Mouse (Mus musculus): ENCODE measurements around the gene Col5a2. TPM values are rescaled to one million over a fixed set of nuclear protein-coding genes. Genes with fewer than 3 reads are reported as not detected.
"Not testable (repeated sequence)": the region's sequence is repeated elsewhere in the genome, so short reads cannot be mapped to it uniquely, and the experiment has no call there.

Col5a2 gene
- polyA plus RNA-seq, 1 experiment from 2014 or later: 14.6 TPM

DNA sequence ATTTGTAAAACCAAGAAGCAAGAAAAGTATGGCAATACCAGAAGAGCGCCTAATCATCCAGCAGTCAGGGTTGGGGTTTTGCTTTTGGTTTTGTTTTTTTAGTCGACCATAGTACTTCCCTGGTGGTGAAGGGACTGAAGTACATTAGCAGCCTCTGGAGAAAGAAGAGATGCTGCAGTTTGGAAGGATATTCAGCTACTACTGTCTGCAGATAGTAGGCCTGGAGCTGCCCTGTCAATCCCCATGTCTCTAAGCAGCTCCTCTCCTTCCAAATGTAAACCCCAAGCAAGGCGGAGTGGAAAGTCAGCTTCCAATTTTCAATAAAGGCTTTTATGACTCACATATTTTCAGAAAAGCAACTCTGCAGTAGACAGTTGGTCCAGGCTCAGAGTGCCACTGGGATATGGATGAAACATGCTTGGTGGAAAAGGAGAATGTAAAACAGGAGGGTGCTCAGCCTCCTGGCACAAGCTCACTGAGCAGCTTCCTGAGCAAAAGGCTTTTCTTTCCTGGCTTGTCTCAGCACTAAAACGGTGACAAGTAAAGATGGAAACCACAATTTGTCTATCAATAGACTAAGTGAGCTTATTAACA lies 10.9 kb downstream of the Col5a2 start:
- H3K9me3 ChIP-seq (replicated peaks): no peaks in the 10 kb centered on the region
- H3K27ac ChIP-seq: no peak overlapping the region
- no peak overlapping the region for H3K4me3 ChIP-seq
- no peak for ATAC-seq
- H3K4me2 ChIP-seq: no peak overlapping the region
- no peaks in the 10 kb centered on the region for H3K4me1 ChIP-seq
- 64% methylated on average over 4 of the region's 4 CpGs for WGBS (ENCODE audit: insufficient replicate concordance)
- no peaks in the 10 kb centered on the region for H3K36me3 ChIP-seq
- H3K9ac ChIP-seq: no peak overlapping the region
- no peaks in the 10 kb centered on the region for H3K27me3 ChIP-seq (replicated peaks)

DNA sequence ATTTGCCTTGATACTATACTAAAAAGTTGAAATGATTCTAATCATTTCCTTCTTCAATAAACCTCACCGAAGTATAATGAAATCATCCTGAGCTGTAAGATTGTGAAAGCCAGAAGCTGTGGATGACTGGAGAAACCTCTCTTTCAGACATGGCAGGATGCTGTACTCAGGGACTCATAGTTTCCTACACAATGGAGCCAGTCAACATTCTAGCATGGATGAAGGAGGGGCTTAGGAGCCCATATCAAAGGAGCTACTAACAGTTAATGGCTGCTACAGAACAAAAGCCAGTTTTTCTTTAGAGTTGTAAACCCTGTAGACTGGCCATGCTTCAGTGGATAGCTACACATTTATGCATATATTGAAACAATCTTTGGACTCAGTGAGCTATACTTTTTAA lies 12.6 kb downstream of the Col5a2 start:
- no peak for ATAC-seq
- Histone ChIP-seq H3K36me3 (no peaks in the 10 kb centered on the region), H3K27me3 (replicated peaks) (no peaks in the 10 kb centered on the region), H3K4me3 (no peak overlapping the region), H3K27ac (no peak overlapping the region), H3K4me2 (no peak overlapping the region), H3K9ac (no peak overlapping the region), H3K4me1 (no peaks in the 10 kb centered on the region), H3K9me3 (replicated peaks) (no peaks in the 10 kb centered on the region)
- WGBS (ENCODE audit: insufficient replicate concordance): 85% methylated on average over 1 of the region's 1 CpGs

DNA sequence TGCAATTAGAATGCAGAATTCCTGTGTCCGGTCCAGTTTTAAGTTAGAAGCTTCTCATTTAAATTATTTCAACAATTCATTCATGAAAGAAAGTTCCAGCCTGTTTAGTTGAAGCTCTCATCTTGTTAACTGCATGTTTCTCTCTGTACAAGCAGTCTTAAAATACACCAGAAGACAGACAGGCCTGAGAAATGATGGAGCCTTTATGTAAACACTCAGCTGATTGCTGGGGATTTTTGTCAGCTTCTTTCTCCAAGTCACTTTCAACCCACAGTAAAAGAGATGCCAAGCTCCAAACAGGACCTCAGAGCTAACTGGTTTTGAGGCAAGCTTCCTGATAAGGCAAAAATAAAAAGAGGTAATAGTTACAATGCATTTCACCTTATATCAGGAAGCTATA lies 14.8 kb downstream of the Col5a2 start:
- Histone ChIP-seq H3K9me3 (replicated peaks) (no peaks in the 10 kb centered on the region), H3K36me3 (no peaks in the 10 kb centered on the region), H3K27me3 (replicated peaks) (no peaks in the 10 kb centered on the region), H3K4me2 (no peak overlapping the region), H3K4me1 (no peaks in the 10 kb centered on the region), H3K4me3 (no peak overlapping the region), H3K9ac (no peak overlapping the region), H3K27ac (no peak overlapping the region)
- 59% methylated on average over 1 of the region's 1 CpGs for WGBS (ENCODE audit: insufficient replicate concordance)
- no peak for ATAC-seq

DNA sequence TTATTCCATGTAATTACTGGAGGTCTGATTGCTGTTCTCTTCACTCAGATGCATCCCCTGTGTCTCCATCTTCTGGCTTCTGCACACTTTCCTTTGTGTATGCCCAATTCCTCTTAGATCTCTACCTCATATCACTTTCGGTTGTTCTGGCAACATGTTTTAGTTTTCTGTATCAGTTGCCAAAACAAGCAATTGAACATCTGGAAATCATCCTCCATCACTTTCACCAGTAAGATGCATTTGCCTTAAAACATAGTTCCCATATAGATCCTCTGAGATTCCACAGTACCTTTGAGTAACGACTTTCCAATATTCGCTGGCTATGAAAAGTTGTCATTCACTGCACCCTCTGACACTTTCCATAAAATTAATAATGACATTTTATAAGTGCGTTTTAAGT lies 20.1 kb downstream of the Col5a2 start:
- no peaks in the 10 kb centered on the region for H3K36me3 ChIP-seq
- H3K27me3 ChIP-seq (replicated peaks): no peaks in the 10 kb centered on the region
- H3K4me2 ChIP-seq: no peak overlapping the region
- WGBS (ENCODE audit: insufficient replicate concordance): 70% methylated on average over 4 of the region's 4 CpGs
- H3K9me3 ChIP-seq (replicated peaks): no peaks in the 10 kb centered on the region
- no peak overlapping the region for H3K9ac ChIP-seq
- ATAC-seq: no peak
- H3K4me3 ChIP-seq: no peak overlapping the region
- no peak overlapping the region for H3K27ac ChIP-seq
- no peaks in the 10 kb centered on the region for H3K4me1 ChIP-seq

DNA sequence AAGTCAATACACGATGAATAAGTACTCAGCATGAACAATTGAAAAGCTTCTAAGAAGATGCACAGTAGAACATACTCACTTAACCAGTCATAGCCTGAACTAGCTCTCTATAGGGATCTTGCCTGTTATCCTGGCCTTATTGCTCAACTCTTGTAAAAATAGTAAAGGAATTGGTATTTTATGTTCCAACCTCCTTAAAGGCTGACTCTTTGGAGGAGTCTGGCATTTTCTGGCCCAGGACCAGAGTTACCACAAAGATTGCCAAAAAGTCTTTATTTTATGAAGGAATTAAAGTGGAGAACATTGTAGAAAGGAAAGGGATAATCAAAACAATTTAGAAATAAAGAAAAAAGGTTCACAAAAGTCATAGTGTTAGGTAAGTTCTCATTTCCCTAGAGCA lies 21.2 kb downstream of the Col5a2 start:
- no peaks in the 10 kb centered on the region for H3K9me3 ChIP-seq (replicated peaks)
- no peaks in the 10 kb centered on the region for H3K36me3 ChIP-seq
- no peaks in the 10 kb centered on the region for H3K4me1 ChIP-seq
- no peak overlapping the region for H3K4me3 ChIP-seq
- no peak overlapping the region for H3K27ac ChIP-seq
- no peak overlapping the region for H3K4me2 ChIP-seq
- ATAC-seq: no peak
- 67% methylated on average over 1 of the region's 1 CpGs for WGBS (ENCODE audit: insufficient replicate concordance)
- no peak overlapping the region for H3K9ac ChIP-seq
- H3K27me3 ChIP-seq (replicated peaks): no peaks in the 10 kb centered on the region

DNA sequence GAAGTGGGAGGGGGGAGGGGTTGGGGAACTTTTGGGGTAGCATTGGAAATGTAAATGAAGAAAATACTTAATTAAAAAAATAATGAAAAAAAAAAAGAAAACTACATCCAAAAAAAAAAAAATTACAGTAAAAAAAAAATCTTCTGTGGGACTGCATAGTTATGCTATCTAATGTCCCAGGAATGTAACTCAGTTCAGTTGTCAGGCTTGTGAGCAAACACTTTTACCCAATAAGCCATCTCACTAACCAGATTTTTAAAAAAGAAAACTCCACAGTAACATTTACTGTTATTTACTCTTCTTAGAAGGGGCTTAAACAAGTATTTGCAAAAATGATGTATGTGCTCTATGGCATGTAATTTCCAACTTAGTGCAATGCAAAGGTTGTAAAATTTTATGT lies 24.0 kb downstream of the Col5a2 start:
- Histone ChIP-seq H3K27ac (no peak overlapping the region), H3K9me3 (replicated peaks) (no peaks in the 10 kb centered on the region), H3K4me1 (no peaks in the 10 kb centered on the region), H3K4me3 (no peak overlapping the region), H3K4me2 (no peak overlapping the region), H3K9ac (no peak overlapping the region), H3K36me3 (no peaks in the 10 kb centered on the region), H3K27me3 (replicated peaks) (no peaks in the 10 kb centered on the region)
- no peak for ATAC-seq

DNA sequence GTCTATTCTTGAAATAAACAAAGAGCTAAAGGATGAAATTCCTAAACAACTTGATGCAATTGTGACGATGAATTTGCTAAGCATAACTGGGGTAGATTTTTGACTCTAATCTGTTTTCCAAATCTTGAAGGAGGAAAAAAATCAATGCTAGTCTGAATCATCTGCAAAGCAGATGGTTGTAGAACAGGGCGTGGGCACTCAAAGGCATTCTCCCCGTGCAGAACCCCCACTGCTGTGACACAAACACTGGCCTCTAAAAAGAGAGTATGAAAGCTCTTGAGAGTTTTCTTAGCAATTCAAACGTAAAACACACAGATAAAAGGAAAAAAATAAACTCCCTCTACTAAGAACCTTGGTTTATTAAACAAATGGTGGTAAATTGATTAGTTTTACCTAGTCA lies 30.3 kb downstream of the Col5a2 start:
- Histone ChIP-seq H3K27me3 (replicated peaks) (no peaks in the 10 kb centered on the region), H3K9ac (no peak overlapping the region), H3K36me3 (no peaks in the 10 kb centered on the region), H3K9me3 (replicated peaks) (no peaks in the 10 kb centered on the region), H3K4me3 (no peak overlapping the region), H3K4me2 (no peak overlapping the region), H3K4me1 (no peaks in the 10 kb centered on the region), H3K27ac (no peak overlapping the region)
- 50% methylated on average over 4 of the region's 4 CpGs for WGBS (ENCODE audit: insufficient replicate concordance)
- ATAC-seq: no peak

DNA sequence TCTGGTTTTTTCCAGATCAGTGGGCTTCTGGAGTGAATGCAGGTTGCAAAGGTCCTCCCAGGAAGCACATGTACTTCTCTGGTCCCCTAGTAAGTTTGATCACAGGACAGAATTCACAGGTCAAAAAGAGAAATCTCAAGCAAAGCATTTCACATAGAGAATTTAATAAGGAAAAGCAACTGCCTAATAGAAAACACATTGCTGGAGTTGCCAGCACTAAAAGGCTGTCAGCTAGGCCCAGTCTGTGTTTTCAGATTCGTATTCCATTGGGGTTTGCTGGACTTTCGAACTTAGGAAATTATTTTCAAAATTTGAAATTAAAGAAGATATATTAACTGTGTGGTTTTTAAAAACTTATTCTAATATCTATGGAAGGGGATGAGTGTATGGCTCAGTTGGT lies 42.3 kb downstream of the Col5a2 start:
- no peak overlapping the region for H3K9ac ChIP-seq
- no peaks in the 10 kb centered on the region for H3K27me3 ChIP-seq (replicated peaks)
- ATAC-seq: no peak
- no peaks in the 10 kb centered on the region for H3K9me3 ChIP-seq (replicated peaks)
- H3K4me3 ChIP-seq: no peak overlapping the region
- H3K4me1 ChIP-seq: no peaks in the 10 kb centered on the region
- H3K27ac ChIP-seq: no peak overlapping the region
- no peak overlapping the region for H3K4me2 ChIP-seq
- 59% methylated on average over 2 of the region's 2 CpGs for WGBS (ENCODE audit: insufficient replicate concordance)
- no peaks in the 10 kb centered on the region for H3K36me3 ChIP-seq

DNA sequence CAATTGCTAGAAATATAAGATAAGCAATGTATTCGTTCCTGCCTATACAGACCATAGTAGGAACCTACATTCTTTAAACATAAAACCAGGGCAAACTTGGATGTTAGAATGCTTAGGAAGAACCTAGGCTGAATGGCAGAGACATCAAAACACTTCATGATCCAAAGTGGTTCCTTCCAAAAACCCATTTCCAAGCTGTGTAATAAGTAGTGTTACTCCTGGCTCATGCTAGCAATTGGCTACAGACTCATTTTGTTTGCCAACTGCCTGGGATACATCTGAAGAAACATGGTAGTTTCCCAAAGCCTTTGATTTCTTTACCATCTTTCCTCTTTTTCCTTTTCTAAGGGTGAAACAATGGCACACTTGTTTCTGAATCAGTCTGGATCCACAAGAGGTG lies 47.3 kb downstream of the Col5a2 start:
- Histone ChIP-seq H3K36me3 (no peaks in the 10 kb centered on the region), H3K27me3 (replicated peaks) (no peaks in the 10 kb centered on the region), H3K9ac (no peak overlapping the region), H3K4me1 (no peaks in the 10 kb centered on the region), H3K9me3 (replicated peaks) (no peaks in the 10 kb centered on the region), H3K27ac (no peak overlapping the region), H3K4me3 (no peak overlapping the region), H3K4me2 (no peak overlapping the region)
- WGBS (ENCODE audit: insufficient replicate concordance): 68% methylated on average over 1 of the region's 1 CpGs
- no peak for ATAC-seq

DNA sequence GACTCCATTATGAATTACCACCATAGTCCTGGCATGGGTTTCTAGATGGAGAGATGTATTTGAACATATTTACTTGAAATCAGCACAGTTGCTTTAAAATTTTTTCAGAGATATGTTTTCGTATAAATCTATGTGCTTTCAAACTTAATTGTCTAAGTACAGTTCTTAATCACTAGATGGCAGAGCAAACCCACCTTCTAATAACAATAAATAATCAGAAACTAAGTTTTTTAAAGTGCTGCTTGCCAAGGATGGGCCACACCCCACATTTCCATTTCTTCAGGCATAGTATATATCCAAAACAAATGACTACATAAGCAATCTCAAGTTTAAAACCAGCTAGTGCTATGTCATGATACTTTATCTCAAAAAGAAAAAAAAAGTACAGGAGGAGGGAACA lies 54.2 kb downstream of the Col5a2 start:
- ATAC-seq: no peak
- H3K4me1 ChIP-seq: no peaks in the 10 kb centered on the region
- H3K4me2 ChIP-seq: no peak overlapping the region
- no peak overlapping the region for H3K9ac ChIP-seq
- H3K9me3 ChIP-seq (replicated peaks): no peaks in the 10 kb centered on the region
- no peak overlapping the region for H3K27ac ChIP-seq
- no peaks in the 10 kb centered on the region for H3K27me3 ChIP-seq (replicated peaks)
- no peak overlapping the region for H3K4me3 ChIP-seq
- H3K36me3 ChIP-seq: no peaks in the 10 kb centered on the region
- WGBS (ENCODE audit: insufficient replicate concordance): 57% methylated on average over 1 of the region's 1 CpGs

DNA sequence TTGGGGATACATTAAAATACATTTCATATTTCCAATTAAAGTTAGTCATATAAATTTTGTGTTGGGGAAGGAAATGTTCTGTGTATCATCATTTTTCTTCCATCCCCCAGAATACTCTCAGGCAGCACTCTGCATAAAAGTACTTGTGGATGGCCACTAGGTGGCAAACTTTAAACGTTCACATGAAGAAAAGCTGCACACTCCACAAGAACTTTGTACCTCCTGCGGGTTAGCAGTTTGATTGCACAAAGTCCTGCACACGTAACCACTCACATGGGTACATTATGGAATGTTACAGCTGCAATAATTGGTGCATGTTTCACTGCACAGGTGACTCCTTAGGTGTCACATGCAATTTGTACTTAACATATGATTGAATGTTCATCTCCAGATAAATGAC lies 71.2 kb downstream of the Col5a2 start:
- H3K36me3 ChIP-seq: 0 out of 2 replicates have a peak, but pooled peaks cover 2% of the 10 kb centered on the region
- no peaks in the 10 kb centered on the region for H3K27me3 ChIP-seq (replicated peaks)
- no peak overlapping the region for H3K9ac ChIP-seq
- no peaks in the 10 kb centered on the region for H3K9me3 ChIP-seq (replicated peaks)
- no peak overlapping the region for H3K4me2 ChIP-seq
- no peak overlapping the region for H3K27ac ChIP-seq
- H3K4me1 ChIP-seq: no peaks in the 10 kb centered on the region
- no peak for ATAC-seq
- 21% methylated on average over 3 of the region's 3 CpGs for WGBS (ENCODE audit: insufficient replicate concordance)
- no peak overlapping the region for H3K4me3 ChIP-seq

DNA sequence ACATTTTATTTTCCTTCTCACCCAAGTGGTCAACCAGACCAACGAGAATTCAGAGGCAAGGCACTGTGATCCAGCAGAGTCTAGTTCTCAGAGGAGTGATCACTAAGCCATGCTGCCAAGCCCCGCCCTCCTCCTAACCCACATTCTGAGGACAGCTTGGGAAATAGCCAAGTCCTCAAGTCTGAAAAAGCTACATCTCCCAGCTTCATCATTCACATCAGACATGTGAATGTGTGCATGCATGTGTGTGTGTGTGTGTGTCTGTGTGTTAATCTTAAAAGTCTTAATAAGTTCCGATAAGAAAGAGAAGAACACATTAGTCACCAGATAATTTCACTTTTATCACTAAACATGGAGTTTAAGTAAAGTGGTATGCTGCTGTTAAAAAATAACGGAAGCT lies 72.6 kb downstream of the Col5a2 start:
- 57% methylated on average over 4 of the region's 4 CpGs for WGBS (ENCODE audit: insufficient replicate concordance)
- Histone ChIP-seq H3K4me2 (no peak overlapping the region), H3K4me1 (no peaks in the 10 kb centered on the region), H3K4me3 (no peak overlapping the region), H3K9me3 (replicated peaks) (no peaks in the 10 kb centered on the region), H3K27me3 (replicated peaks) (no peaks in the 10 kb centered on the region), H3K36me3 (0 out of 2 replicates have a peak, but pooled peaks cover 2% of the 10 kb centered on the region), H3K9ac (no peak overlapping the region), H3K27ac (no peak overlapping the region)
- ATAC-seq: no peak

DNA sequence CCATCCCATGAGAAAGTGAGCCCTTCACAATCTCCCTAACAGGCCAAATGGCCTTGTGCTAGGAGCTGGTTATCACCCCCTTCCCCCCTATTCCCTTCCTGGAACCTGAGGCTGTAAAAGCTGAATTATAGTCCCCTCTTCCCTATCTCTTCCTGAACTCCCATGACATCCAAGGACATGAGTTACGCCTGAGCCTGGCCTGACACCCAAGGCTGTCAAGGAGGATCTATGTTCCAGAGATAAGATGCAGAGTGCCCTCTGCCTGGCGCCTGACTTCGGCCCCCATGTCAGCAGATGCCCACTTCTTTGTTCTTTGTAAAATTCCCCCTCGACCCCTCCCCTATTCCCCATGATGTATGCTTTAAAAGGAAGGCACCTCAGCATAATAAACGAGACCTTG lies 73.9 kb downstream of the Col5a2 start:
- not testable (repeated sequence) for H3K27ac ChIP-seq; H3K4me2 ChIP-seq; ATAC-seq; H3K36me3 ChIP-seq; H3K9me3 ChIP-seq (replicated peaks); H3K4me1 ChIP-seq; H3K4me3 ChIP-seq; H3K9ac ChIP-seq; H3K27me3 ChIP-seq (replicated peaks)
- WGBS (ENCODE audit: insufficient replicate concordance): 50% methylated on average over 5 of the region's 5 CpGs

All from liver, embryonic 12.5 days (tissue).